Mouse (Mus musculus) kidney, embryonic 15.5 days (tissue): Measurements from ENCODE around the gene Fcgr3. TPM values are rescaled to one million over a fixed set of nuclear protein-coding genes. Genes with fewer than 3 reads are reported as not detected.

Experiments
- ATAC-seq: fragments of 200-750 bp; cut with Nextera tagmentation; replicated peaks from 2 replicates; pipeline ENCODE4 v1.8.0; 2017; ENCODE audit warnings: moderate TSS enrichment; ENCODE audit not compliant: low FRiP score
- H3K27ac ChIP-seq: fragments of 300-500 bp; sonication (generic); 2 replicates; pipeline ENCODE4 v1.5.1; 2015; ENCODE audit warnings: mild to moderate bottlenecking, inconsistent platforms
- H3K27me3 ChIP-seq: fragments of 300-500 bp; sonication (generic); 2 replicates; pipeline ENCODE4 v1.6.1; 2015; ENCODE audit warnings: inconsistent platforms
- H3K36me3 ChIP-seq: fragments of 300-500 bp; sonication (generic); 2 replicates; pipeline ENCODE4 v1.6.1; 2015; ENCODE audit warnings: inconsistent platforms
- H3K4me1 ChIP-seq: fragments of 300-500 bp; sonication (generic); 2 replicates; pipeline ENCODE4 v1.6.1; 2015; ENCODE audit warnings: inconsistent platforms
- H3K4me2 ChIP-seq: fragments of 300-500 bp; sonication (generic); 2 replicates; pipeline ENCODE4 v1.6.1; 2015; ENCODE audit warnings: moderate library complexity, mild to moderate bottlenecking, inconsistent platforms
- H3K4me3 ChIP-seq: fragments of 300-500 bp; sonication (generic); replicated peaks from 2 replicates; pipeline ENCODE4 v1.5.1; 2015; ENCODE audit warnings: mild to moderate bottlenecking, inconsistent platforms
- H3K9ac ChIP-seq: fragments of 300-500 bp; sonication (generic); 2 replicates; pipeline ENCODE4 v1.6.1; 2015; ENCODE audit warnings: mild to moderate bottlenecking, inconsistent platforms
- H3K9me3 ChIP-seq: fragments of 300-500 bp; sonication (generic); replicated peaks from 2 replicates; pipeline ENCODE4 v1.6.1; 2016; ENCODE audit warnings: inconsistent platforms
- WGBS: fragments of 180-500 bp; shearing (Covaris S2); methylation state at CpG from one replicate; pipeline ENCODE4 v1.1.7; 2015; ENCODE audit warnings: mixed read lengths; 5-methylcytosine and 5-hydroxymethylcytosine counted together
- polyA plus RNA-seq: library from polyadenylated mRNA; unstranded; fragments of >200 nt; fragmentation: Nextera tagmentation; extraction: Ambion mirVana; gene quantifications from 2 replicates; pipeline ENCODE4 v1.2.1, GENCODE M21; 2015

Fcgr3 gene
- polyA plus RNA-seq, 1 experiment from 2014 or later: 10.5 TPM

GRCm38 (mm10) chr1:171031752-171032151 is 33.0 kb downstream of the Fcgr3 start:
- Histone ChIP-seq H3K27me3 (peaks cover 58% of the 10 kb centered on the region), H3K4me2 (no peak overlapping the region), H3K9me3 (no peaks in the 10 kb centered on the region), H3K4me3 (no peak overlapping the region), H3K36me3 (no peaks in the 10 kb centered on the region), H3K27ac (no peak overlapping the region), H3K9ac (no peak overlapping the region), H3K4me1 (peaks cover 20% of the 10 kb centered on the region)
- no peak for ATAC-seq
- WGBS: 86% methylated on average over 3 of the region's 3 CpGs

- 76% methylated on average over 7 of the region's 7 CpGs for WGBS
- H3K9me3 ChIP-seq: no peaks in the 10 kb centered on the region
- H3K4me1 ChIP-seq: no peaks in the 10 kb centered on the region
- no peak overlapping the region for H3K27ac ChIP-seq
- no peak overlapping the region for H3K4me2 ChIP-seq
- no peak overlapping the region for H3K9ac ChIP-seq
- H3K36me3 ChIP-seq: no peaks in the 10 kb centered on the region
- H3K4me3 ChIP-seq: no peak overlapping the region
- no peak for ATAC-seq
- H3K27me3 ChIP-seq: no peaks in the 10 kb centered on the region; the same call in 1 of the 2 replicates
Measured at GRCm38 (mm10) chr1:171019311-171019950, 45.3 kb downstream of the Fcgr3 start.

- no peaks in the 10 kb centered on the region for H3K4me1 ChIP-seq
- H3K9ac ChIP-seq: no peak within 1 kb of the TSS
- no peaks in the 10 kb centered on the region for H3K27me3 ChIP-seq
- WGBS: 85% methylated on average over 2 of the region's 2 CpGs
- ATAC-seq: no peak
- H3K4me3 ChIP-seq: no peak within 1 kb of the TSS
- H3K9me3 ChIP-seq: no peaks in the 10 kb centered on the region
- no peak within 1 kb of the TSS for H3K27ac ChIP-seq
- no peaks in the 10 kb centered on the region for H3K36me3 ChIP-seq
- H3K4me2 ChIP-seq: no peak within 1 kb of the TSS
Measured at GRCm38 (mm10) chr1:171018737-171019136, 46.0 kb downstream of the Fcgr3 start, which contains the start of gene Fcgr4. Gene Fcgr4 (plus strand): TSS chr1:171018920.

GRCm38 (mm10) chr1:171017468-171018158 is 47.1 kb downstream of the Fcgr3 start:
- H3K36me3 ChIP-seq: no peaks in the 10 kb centered on the region
- H3K9me3 ChIP-seq: no peaks in the 10 kb centered on the region
- ATAC-seq: no peak
- H3K4me1 ChIP-seq: no peaks in the 10 kb centered on the region
- no peaks in the 10 kb centered on the region for H3K27me3 ChIP-seq
- WGBS: 35% methylated on average over 6 of the region's 6 CpGs
- H3K9ac ChIP-seq: no peak overlapping the region
- no peak overlapping the region for H3K27ac ChIP-seq
- no peak overlapping the region for H3K4me3 ChIP-seq
- H3K4me2 ChIP-seq: no peak overlapping the region

- Histone ChIP-seq H3K4me2 (no peak overlapping the region), H3K9me3 (no peaks in the 10 kb centered on the region), H3K4me3 (no peak overlapping the region), H3K4me1 (no peaks in the 10 kb centered on the region), H3K27ac (no peak overlapping the region), H3K9ac (no peak overlapping the region), H3K36me3 (no peaks in the 10 kb centered on the region), H3K27me3 (no peaks in the 10 kb centered on the region)
- 82% methylated on average over 6 of the region's 6 CpGs for WGBS
- no peak for ATAC-seq
Measured at GRCm38 (mm10) chr1:171016676-171017356, 47.9 kb downstream of the Fcgr3 start.

GRCm38 (mm10) chr1:171011733-171012132 is 53.0 kb downstream of the Fcgr3 start:
- 74% methylated on average over 4 of the region's 4 CpGs for WGBS
- no peak overlapping the region for H3K27ac ChIP-seq
- no peak for ATAC-seq

GRCm38 (mm10) chr1:171006905-171007304 is 57.8 kb downstream of the Fcgr3 start:
- no peak for ATAC-seq
- 94% methylated on average over 2 of the region's 2 CpGs for WGBS
- H3K27ac ChIP-seq: no peak overlapping the region
- no peaks in the 10 kb centered on the region for H3K4me1 ChIP-seq
- no peak overlapping the region for H3K4me2 ChIP-seq
- no peaks in the 10 kb centered on the region for H3K9me3 ChIP-seq
- H3K36me3 ChIP-seq: no peaks in the 10 kb centered on the region
- no peak overlapping the region for H3K4me3 ChIP-seq
- H3K9ac ChIP-seq: no peak overlapping the region
- H3K27me3 ChIP-seq: no peaks in the 10 kb centered on the region

More at GRCm38 (mm10) chr1:171011733-171012132, 53.0 kb downstream of the Fcgr3 start:
- no peaks in the 10 kb centered on the region for H3K36me3 ChIP-seq
- no peaks in the 10 kb centered on the region for H3K4me1 ChIP-seq
- H3K4me2 ChIP-seq: no peak overlapping the region
- H3K9ac ChIP-seq: no peak overlapping the region
- no peaks in the 10 kb centered on the region for H3K27me3 ChIP-seq
- no peak overlapping the region for H3K4me3 ChIP-seq
- no peaks in the 10 kb centered on the region for H3K9me3 ChIP-seq

GRCm38 (mm10) chr1:171006335-171006734 is 58.4 kb downstream of the Fcgr3 start:
- ATAC-seq: no peak
- Histone ChIP-seq H3K9ac (no peak overlapping the region), H3K9me3 (no peaks in the 10 kb centered on the region), H3K4me1 (no peaks in the 10 kb centered on the region), H3K36me3 (no peaks in the 10 kb centered on the region), H3K27ac (no peak overlapping the region), H3K27me3 (no peaks in the 10 kb centered on the region), H3K4me3 (no peak overlapping the region), H3K4me2 (no peak overlapping the region)
- 84% methylated on average over 4 of the region's 4 CpGs for WGBS

GRCm38 (mm10) chr1:171005586-171005985 is 59.1 kb downstream of the Fcgr3 start:
- Histone ChIP-seq H3K27me3 (no peaks in the 10 kb centered on the region), H3K4me1 (no peaks in the 10 kb centered on the region), H3K27ac (no peak overlapping the region), H3K4me2 (no peak overlapping the region), H3K9ac (no peak overlapping the region), H3K36me3 (no peaks in the 10 kb centered on the region), H3K9me3 (no peaks in the 10 kb centered on the region), H3K4me3 (no peak overlapping the region)
- ATAC-seq: no peak

GRCm38 (mm10) chr1:171005081-171005480 is 59.7 kb downstream of the Fcgr3 start:
- H3K4me3 ChIP-seq: no peak overlapping the region
- H3K9me3 ChIP-seq: no peaks in the 10 kb centered on the region
- H3K27me3 ChIP-seq: 0 out of 2 replicates have a peak, but pooled peaks cover under 1% of the 10 kb centered on the region
- H3K4me2 ChIP-seq: no peak overlapping the region
- no peaks in the 10 kb centered on the region for H3K4me1 ChIP-seq
- no peak overlapping the region for H3K27ac ChIP-seq
- no peak for ATAC-seq
- 73% methylated on average over 6 of the region's 6 CpGs for WGBS
- no peak overlapping the region for H3K9ac ChIP-seq
- no peaks in the 10 kb centered on the region for H3K36me3 ChIP-seq
